Mouse (Mus musculus) megakaryocyte, adult 5-6 weeks (primary cell): ENCODE measurements around the gene Ypel3. TPM values are rescaled to one million over a fixed set of nuclear protein-coding genes. Genes with fewer than 3 reads are reported as not detected.
"Not testable (repeated sequence)": the region's sequence is repeated elsewhere in the genome, so short reads cannot be mapped to it uniquely, and the experiment has no call there.

Experiments used
- ATAC-seq: 2 replicates; pipeline ENCODE4 v1.8.0; 2016; ENCODE audit warnings: mild to moderate bottlenecking, inconsistent platforms; ENCODE audit not compliant: poor library complexity, severe bottlenecking
- total RNA-seq, 2 experiments: library from RNA; stranded (forward) in 1 of 2; stranded (reverse) in 1 of 2; fragments of 153-499, 151-499 nt in 1 of 2; fragments of 221-1000, 200-1000 nt in 1 of 2; gene quantifications; 2 replicates each; pipeline versions ENCODE4 v1.2.3 to v1.2.4; 2015 to 2017

The Ypel3 gene
- 196 and 200 TPM in 2 replicates for total RNA-seq (2015)
- 91.7 and 117 TPM in 2 replicates for total RNA-seq (2017)

DNA sequence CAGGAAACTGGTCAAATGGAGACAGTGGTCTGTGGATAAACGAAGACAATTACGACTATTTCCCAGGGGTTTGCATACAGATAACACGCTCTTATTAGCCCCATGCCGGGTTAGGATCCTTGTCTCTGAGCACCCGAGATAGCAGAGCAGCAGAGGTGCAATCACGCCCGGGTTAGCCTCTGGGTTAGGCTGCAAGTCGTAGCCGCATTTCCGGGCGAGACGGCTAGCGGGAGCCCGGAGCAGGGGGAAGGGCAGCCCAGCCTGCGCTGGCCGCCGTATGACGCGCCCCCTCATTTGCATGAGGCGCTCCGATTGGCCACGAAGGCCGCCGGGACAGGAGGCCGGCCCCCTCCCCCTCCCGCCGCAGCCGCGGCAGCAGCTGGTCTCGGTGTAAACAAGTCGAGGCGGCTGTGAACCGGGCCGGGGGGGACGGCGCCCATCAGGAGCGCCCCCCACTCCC, at the start of gene Ypel3:
TSS of gene Ypel3 (plus strand) at position 358 of the 460 bp plus-strand sequence.
- peak; percentile 94 for ATAC-seq

DNA sequence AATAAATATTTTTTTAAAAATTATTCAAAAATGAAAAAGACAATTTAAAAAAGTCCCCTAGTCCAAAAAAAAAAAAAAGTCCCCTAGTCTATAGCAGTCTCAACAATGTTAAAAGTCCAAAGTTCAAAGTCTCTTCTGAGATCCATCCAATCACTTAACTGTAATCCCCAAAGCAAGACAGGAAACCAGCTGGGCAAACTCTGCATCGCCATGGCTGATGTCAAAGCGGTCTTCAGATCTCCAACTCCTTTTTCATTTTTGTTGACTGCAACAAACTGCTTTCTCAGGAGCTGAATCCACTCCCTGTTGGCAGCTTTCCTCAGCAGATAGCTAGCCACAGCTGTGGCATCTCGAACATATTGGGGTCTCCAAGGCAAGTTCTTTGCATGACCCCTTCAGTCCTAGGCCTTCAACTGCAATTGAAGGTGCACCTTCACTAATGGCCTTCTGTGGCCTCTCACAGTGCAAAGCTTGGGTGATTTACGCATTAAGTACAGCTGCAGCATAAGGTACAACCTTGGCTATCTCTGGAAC, 46.4 kb upstream of the Ypel3 start:
- ATAC-seq = not testable (repeated sequence)

DNA sequence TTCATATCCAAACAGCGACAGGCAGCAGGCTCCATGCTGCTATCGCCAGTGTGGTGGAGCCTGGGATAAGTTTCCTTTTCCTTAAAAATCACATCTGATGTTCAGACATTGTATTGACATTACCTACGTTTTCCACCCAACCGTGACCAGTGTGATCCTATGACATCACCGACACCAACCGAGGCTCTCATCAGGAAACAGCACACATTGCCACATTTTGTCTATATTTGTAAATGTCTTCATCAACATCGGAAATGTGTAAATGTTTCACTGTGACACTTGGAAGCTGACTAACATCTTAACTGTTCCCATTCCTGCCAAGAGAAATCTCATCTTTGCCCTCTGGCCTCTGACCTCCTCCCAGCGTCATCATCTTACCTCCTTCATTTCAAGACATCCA, 40.6 kb upstream of the Ypel3 start:
- peak; percentile 78 for ATAC-seq

DNA sequence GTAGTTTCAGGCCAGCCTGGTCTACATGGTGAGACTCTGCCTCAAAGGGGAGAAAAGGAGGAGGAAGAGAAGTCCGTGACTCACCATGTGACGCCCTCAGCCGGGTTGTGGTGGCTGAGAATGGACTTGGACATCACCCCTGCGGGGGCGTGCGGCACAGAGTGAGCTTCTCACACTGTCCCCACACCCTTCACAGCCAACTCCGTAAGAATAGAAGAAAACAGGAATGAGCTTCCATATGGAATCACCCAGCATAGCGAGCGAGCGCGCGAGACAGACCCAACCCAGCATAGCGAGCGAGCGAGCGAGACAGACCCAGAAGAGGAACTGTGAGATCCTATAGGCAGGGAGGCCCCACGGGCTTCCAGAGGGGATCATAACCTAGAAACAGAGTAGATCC, 37.2 kb upstream of the Ypel3 start:
- no peak for ATAC-seq

DNA sequence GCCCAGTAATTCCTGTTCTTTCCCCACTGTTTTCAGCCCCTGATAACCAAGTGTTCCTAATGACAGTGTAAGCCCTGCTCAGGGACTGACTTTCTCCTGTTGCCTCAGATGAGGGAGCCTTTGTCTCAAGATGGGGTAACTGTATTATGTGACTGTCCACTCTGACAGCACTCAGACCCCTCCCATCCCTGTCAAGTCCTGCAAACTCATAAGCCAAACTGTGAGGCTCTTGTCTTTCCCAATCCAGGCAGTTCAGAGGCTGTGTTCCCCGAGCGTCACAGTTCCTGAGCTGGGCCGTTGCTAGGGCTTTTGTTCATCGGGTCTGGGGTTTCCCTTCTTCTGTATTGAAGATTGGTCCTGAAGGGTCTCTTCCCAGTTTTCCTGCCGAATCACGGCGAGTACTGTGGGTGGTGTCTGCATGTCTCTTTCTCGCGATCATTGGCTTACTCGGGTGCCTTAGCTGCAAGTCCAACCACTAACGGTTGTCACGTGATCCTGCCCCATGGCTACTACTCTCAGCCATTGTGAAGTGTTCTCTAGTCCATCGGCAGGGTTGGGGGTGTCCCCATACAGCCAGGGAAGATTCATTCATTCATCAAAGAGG, 36.5 kb upstream of the Ypel3 start:
- no peak for ATAC-seq

DNA sequence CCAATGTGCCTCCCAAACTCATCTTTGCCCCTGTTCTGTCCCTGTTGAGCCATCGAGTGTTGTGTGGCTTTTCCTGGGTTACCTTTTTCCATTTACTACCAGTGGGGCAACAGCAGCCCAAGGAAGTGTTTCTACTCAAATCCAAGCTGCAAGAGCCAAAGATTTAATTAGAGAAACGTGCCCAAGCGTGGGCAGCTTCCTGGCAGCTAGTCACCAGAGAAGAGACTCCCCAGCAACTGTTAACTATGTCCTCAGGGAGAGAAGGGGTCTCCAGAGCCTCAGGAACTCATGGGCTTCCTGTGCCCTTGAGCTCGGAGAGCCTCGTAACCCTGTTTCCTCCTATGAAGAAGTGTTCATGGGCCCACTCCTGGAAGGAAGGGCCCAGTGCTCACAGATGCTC, 35.8 kb upstream of the Ypel3 start:
- ATAC-seq = no peak

DNA sequence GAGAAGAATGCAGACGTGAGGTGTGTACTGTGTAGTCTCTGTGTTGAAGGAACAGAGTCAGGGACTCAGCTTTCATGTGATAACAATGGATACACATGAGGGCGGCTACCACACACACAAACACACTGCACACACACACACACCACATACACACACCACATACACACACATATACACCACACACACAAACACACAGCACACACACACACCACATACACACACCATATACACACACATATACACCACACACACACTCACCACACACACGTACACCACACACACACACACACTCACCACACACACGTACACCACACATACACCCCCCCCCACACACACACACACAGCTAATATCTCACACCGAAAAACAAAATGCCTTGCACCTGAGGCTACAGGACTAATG, 35.3 kb upstream of the Ypel3 start:
- ATAC-seq = no peak

DNA sequence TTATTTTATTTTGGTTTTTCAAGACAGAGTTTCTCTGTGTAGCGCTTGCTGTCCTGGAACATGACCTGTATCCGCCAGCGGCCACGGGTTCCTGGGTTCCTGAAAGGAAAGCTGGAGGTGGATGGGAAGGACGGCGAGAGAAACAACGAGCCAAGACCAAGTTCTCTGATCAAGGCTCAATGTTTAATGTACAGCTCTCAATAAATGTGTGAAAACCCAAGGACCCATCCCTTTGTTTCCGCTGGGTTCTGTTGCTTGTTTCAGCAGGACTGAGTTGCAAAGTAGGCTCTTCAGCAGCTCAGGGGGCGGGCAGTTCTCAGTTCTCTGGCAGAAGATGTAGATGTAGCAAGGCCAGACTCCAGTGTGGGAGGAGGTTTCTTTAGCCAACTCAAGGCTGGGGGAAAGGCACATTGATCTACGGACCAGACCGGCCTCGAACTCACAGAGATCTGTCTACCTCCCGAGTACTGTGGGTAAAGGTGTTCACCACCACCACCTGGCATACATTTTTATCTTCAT, 34.7 kb upstream of the Ypel3 start:
- no peak for ATAC-seq

DNA sequence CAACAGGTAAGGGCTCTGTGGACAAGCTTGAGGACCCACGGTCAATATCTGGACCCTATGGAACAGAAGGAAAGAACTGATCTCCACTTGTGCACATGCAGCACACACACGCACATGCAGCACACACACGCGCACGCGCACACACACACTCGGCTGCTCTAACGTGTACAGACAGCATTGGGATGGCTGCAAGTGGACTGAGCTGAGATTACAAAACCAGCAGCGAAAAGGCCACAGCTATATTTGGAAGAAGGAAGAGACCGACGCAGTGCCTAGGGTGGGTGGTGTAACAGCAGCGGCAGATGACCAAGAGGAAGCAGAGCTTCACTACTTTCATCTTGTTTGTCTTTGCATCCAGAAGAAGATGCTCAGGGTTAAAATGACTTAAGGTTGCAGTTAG, 30.7 kb upstream of the Ypel3 start:
- ATAC-seq = peak; percentile 90

DNA sequence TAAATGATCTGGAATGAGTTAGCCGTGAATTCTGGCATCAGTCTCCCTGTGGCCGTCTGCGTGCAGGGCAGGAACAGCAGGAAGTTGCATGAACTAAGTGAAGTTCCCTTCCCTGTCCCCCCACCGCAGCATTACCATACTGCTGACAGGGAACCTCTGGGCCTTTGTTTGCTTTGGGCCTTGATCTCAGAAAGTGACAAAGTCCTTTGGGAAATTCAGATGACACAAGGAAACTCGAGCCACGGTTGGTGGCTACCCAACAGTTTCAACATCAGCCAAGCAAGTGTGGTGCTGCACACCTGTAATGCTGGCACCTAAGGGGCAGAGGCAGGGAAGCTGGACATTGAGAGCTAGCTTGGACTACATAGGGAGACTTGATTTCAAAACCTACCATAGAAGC, 30.0 kb upstream of the Ypel3 start:
- peak; percentile 84 for ATAC-seq

DNA sequence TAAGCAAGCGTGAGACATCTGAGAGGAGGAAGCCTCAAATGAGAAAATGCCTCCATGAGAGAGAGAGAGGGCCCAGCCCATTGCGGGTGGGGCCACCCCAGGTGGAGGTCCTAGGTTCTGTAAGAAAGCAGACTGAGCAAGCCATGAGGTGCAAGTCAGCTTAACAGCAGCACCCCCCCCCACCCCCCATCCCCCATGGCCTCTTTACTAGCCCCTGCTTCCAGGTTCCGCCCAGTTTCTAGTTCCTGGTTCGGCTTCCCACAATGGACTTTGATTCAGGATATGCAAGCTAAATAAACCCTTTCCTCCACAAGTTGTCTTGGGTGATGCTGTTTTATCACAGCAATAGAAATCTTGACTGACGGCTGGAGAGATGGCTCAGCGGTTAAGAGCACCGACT, 27.9 kb upstream of the Ypel3 start:
- ATAC-seq = no peak

DNA sequence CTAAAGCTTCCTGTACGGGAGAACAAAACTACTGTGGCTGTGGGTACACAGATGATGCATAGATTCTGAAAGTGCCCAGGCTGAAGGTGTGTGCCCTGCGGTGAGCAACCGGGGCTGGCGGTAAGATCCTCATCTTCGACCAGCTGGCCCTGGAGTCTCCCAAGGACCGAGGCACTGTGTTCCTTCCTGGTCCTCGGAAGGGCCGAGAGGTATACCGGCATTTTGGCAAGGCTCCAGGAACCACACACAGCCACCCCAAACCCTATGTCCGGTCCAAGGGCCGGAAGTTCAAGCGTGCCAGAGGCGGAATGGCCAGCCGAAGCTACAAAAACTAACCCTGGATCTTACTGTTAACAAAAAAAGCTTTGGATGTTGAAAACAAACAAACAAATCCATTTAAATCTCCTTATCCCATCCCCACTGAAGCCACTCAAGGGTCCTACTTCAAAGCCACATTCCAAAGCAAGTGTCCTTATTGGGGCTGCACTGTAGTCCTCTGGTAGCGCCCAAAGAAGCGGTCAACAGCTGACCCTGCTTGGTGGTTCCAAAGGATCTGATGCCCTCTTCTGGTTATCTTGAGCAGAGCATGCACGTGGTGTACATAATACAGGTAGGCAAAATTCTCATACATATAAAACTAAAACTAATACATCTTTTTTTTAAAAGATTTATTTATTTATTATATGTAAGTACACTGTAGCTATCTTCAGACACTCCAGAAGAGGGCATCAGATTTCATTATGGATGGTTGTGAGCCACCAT, 27.0 kb upstream of the Ypel3 start:
- ATAC-seq = no peak

DNA sequence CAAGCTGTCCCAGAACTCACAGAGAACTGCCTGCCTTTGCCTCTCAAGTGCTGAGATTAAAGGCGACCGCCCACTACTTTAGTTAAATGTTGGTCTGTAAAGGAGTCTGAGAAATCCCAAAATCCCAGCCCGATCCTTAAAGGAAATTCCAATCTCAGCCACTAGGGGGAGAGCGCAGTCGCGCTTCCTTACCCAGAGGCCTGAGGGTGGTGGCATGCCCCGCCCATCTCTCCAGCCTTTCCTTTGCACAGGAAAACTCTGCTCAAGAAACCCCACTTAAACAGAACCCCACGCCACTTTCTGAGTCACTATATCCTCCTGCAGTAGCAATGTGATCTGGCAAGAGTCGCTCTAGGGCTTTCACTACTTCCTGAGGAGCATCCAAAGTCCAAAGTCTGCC, 21.9 kb upstream of the Ypel3 start:
- ATAC-seq = peak; percentile 67

DNA sequence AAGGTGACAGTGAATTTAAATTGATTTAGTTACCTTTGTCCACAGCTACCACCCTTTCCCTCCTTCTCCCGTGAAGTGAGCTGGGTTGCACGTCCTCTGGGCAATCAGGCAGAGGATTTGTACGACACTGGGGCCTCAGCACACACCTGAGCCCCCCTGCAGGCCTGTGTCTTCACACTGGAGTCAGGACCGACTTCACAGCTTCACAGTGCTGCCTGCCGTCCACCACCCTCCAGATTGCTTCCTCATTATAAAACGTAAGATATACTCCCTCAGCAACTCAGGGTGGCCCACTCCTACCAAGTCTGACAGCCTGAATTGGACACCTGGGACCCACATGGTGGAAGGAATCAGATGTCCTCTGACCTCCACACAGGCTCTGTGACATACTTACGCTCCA, 18.2 kb upstream of the Ypel3 start:
- ATAC-seq = no peak

DNA sequence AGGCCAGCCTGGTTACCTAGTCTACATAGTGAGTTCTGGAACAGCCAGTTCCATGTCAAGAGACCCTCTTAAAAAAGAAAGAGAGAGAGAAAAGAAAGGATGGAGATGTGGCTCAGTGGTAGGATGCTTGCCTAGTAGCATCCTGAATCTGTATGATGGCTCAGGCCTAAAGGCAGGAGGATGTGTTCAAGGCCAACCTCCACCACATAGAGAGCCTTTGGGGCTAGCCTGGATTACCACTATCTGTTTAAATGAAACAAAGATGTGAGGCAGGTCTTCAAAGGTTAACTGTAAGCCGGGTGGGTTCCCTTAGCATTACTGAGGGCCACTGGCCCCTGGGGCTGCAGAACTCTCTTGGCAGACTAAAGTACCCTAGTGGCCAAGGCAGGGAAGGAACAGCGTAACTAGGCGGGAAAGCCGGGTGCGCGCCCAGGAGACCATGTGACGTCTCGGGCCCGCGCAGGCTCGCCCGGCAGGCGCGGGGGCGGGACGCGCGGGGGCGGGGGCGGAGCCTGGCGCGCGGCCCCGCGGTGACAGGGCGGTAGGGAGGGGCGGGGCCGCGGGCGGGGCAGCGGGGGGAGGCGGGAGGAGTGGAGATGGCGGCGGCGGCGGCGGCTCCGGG, 17.6 kb upstream of the Ypel3 start, which contains the start of gene Mapk3:
TSS of gene Mapk3 (plus strand) at position 552 of the 622 bp plus-strand sequence.
- ATAC-seq = peak; percentile 88

DNA sequence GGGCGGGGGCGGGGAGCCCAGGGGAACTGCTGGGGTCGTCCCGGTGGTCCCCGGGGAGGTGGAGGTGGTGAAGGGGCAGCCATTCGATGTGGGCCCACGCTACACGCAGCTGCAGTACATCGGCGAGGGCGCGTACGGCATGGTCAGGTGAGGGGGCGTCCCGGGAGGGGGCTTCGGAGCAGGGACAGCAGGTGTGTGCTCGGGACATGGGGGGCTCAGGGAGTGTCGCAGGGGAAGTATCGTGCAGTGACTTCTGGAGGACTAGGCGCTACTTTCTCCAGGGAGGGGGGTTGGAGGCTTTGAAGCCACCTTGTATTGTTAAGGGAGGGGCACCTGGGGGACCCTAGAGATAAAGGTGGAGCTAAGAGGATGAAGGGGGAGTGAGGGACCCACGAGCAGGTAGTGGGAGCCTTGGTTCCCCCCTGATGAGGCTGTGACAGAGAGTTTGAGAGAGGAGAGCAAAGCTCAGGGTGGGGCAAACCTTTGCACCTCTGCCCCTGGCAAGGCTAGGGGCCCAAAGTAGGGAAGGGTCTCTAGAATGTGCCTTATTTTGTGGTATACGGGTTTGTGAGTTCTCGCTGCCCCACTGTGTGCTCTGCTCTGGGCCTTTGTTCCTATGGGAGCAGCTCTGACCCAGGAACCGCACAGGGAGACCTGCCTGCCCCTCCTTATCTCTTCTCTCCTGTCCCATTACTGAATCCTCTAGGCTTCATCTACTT, 16.9 kb upstream of the Ypel3 start:
- no peak for ATAC-seq

DNA sequence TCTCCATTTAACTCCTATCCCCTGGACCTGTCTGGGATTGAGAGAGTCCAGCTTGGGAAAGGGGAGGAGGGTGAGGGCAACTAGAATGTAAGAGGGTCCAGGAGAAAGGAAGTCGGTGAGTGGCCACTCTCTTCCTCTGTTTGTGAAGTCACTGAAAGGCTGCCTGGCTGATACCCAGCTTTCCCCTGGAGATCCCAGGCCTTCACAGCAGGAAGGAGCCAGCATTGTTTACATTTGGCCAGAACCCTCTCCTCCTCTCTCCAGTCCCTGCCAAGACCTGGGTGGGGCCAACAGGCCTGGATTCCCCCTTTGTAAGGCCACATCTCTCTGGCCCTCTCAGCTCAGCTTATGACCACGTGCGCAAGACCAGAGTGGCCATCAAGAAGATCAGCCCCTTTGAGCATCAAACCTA, 16.4 kb upstream of the Ypel3 start:
- ATAC-seq = no peak

DNA sequence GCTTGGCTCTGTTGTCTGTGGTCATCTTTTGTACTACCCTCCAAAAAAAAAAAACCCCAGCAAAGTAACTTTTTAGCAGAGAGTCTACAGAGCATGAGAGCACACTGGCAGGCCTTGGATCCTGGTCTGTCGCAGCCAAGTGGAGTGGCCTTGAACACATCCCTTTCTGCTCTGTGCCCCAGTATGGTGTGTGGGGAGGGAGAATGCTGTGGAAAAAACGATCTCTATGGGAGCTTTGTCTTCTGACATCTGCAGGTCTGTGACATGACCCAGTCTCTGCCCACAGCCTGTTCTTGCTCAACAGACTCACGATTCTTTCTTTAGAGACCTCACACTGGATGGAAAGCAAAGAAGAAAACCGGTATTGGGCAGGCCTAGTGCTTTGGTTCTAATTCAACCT, 15.8 kb upstream of the Ypel3 start:
- no peak for ATAC-seq

DNA sequence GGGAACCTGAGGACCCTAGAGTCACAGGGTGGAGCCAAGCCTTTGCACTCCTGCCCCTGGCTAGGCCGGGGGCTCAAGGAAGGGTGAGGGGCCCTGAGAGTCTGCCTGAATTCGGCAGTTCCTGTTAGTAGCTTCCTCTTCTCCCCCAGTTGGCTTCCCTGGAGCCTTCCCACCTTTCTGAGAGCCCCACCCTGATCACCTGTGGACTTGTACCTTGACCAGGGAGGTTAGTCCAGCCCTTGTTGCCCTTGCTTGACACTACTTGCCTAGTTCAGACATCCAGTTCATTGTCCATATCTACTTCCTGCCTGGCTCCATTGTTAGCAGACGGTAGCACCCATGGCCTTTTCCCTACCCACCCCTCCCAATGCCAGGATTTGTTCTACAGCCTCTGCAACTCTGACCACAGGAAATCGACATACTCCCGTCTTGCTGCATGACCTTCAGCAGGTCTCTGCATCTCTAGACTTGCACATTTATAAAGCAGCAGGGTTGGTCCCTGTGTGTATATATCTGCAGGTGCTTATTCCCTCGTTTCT, 15.2 kb upstream of the Ypel3 start:
- ATAC-seq = no peak

DNA sequence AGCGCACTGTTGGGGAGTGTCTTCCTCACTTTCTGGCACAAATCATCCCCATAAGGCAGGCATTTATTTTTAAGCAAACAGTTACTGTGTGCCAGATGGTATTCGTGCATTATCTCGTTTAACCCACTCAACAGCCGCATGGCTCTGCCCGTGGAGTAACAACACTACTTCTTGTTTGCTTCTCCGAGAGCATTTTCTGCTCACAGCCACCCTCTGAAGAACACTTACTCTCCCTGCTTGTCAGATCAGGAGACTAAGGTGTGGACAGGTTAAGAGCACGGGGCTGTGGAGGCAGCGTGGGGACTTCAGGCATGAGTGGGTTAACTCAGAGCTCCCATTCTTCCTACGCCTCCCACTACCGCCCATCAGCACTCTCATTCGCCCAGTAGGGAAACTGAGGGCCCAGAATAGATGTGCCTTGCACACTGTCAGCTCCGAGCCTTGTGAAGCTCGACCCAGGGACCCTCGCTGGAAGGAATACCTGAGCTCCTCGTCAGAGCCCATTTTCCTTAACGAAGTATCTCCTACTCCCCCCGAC, 14.2 kb upstream of the Ypel3 start:
- no peak for ATAC-seq
